Mouse (Mus musculus) adrenal gland, adult 2 months (tissue): ENCODE results near the gene Gm20425. TPM values are rescaled to one million over a fixed set of nuclear protein-coding genes. Genes with fewer than 3 reads are reported as not detected.

Experiments used
- DNase-seq: peaks from one replicate; pipeline ENCODE4 v3.0.0; 2021
- long read RNA-seq: library from polyadenylated mRNA; stranded (forward); transcript quantifications from one replicate; pipeline ENCODE4 v2.0.0, GENCODE M21; 2021
- polyA plus RNA-seq: library from polyadenylated mRNA; depleted of rRNA; stranded (reverse); fragments of >200 nt; gene quantifications from 2 replicates; pipeline ENCODE4 v1.2.3, GENCODE M21; 2012; rRNA removed
- total RNA-seq, 2 experiments: library from RNA; stranded (reverse); gene quantifications; 2 replicates each; pipeline ENCODE4 v1.2.3; 2021

Gm20425 gene
- total RNA-seq (10 to 100 TPM; 13.3 to 20.2 TPM), polyA plus RNA-seq (0.06 TPM in 1 of 2 replicates, not detected in the other)
- long read RNA-seq = 0 reads

GRCm38 (mm10) chr9:103230151-103230951, at the start of gene Gm20425, which contains the start of gene Trf:
Gene Gm20425 (minus strand): TSS chr9:103230307.
Gene Trf (minus strand): TSS chr9:103230444.
- DNase-seq = peak; percentile 70

GRCm38 (mm10) chr9:103276876-103277275, 46.8 kb upstream of the Gm20425 start:
- DNase-seq = no peak

GRCm38 (mm10) chr9:103275676-103276075, 45.6 kb upstream of the Gm20425 start:
- DNase-seq = no peak

GRCm38 (mm10) chr9:103274819-103275218, 44.7 kb upstream of the Gm20425 start:
- peak; percentile 19 for DNase-seq

GRCm38 (mm10) chr9:103271104-103271503, 41.0 kb upstream of the Gm20425 start:
- DNase-seq = no peak

GRCm38 (mm10) chr9:103265778-103266177, 35.7 kb upstream of the Gm20425 start:
- DNase-seq = no peak

GRCm38 (mm10) chr9:103252906-103253305, 22.8 kb upstream of the Gm20425 start:
- DNase-seq = peak; percentile 15

- DNase-seq = peak; percentile 40
Observed at GRCm38 (mm10) chr9:103248618-103249017, 18.5 kb upstream of the Gm20425 start.

- no peak for DNase-seq
Observed at GRCm38 (mm10) chr9:103246526-103247168, 16.5 kb upstream of the Gm20425 start.

- no peak for DNase-seq
Observed at GRCm38 (mm10) chr9:103243640-103244039, 13.5 kb upstream of the Gm20425 start.

GRCm38 (mm10) chr9:103241206-103241605, 11.1 kb upstream of the Gm20425 start:
- DNase-seq = no peak

GRCm38 (mm10) chr9:103239471-103239870, 9.4 kb upstream of the Gm20425 start:
- DNase-seq = no peak

GRCm38 (mm10) chr9:103234565-103235165, 4.6 kb upstream of the Gm20425 start:
- DNase-seq = peak; percentile 24

- no peak for DNase-seq
Observed at GRCm38 (mm10) chr9:103234059-103234458, 4.0 kb upstream of the Gm20425 start.

- DNase-seq = no peak
Observed at GRCm38 (mm10) chr9:103233006-103233395, 2.9 kb upstream of the Gm20425 start.

GRCm38 (mm10) chr9:103232232-103233005, 2.3 kb upstream of the Gm20425 start:
- DNase-seq = no peak

GRCm38 (mm10) chr9:103229037-103229867, 855 bp downstream of the Gm20425 start:
- no peak for DNase-seq

GRCm38 (mm10) chr9:103228370-103229003, 1.6 kb downstream of the Gm20425 start:
- no peak for DNase-seq

- DNase-seq = no peak
Observed at GRCm38 (mm10) chr9:103227760-103228159, 2.3 kb downstream of the Gm20425 start.

GRCm38 (mm10) chr9:103226806-103227205, 3.3 kb downstream of the Gm20425 start:
- DNase-seq = peak; percentile 29

GRCm38 (mm10) chr9:103225464-103225863, 4.6 kb downstream of the Gm20425 start:
- no peak for DNase-seq
